Mouse (Mus musculus): Measurements from ENCODE around the gene Cd300lf.

Gene Cd300lf

DNA sequence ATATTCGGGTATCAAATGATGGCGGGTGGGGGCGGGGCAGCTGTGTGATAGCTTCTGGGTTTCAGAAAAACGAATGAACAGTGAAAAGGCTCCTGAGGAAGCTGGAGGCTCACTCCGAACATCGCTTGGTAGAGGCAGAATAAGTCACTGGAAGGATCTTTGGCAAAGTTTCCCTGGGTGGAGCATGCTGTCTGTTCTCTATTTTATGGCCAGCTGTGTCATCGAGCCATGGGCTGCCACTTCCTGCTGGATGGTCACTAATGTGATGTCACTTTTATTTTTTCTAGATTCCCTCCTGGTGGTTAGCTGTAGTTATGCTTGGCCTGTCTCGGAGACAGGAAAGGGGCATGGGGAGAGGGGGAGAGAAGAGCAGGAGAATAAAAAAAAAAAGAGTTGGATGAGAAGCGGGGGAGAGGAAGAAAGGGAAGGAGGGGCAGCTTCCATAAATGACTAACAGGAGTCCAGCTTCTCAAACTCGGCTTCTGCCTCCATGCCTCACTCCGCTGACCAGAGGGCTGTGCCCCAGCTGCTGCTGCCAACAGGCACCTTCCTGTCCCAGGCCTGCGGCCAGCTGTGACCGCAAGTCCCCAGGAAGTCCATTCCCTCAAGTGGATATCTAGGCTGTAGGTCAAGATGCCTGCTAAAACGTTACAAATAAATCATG lies 62.0 kb downstream of the Cd300lf start:
- DNase-seq, result peak; percentile 40 to 77

DNA sequence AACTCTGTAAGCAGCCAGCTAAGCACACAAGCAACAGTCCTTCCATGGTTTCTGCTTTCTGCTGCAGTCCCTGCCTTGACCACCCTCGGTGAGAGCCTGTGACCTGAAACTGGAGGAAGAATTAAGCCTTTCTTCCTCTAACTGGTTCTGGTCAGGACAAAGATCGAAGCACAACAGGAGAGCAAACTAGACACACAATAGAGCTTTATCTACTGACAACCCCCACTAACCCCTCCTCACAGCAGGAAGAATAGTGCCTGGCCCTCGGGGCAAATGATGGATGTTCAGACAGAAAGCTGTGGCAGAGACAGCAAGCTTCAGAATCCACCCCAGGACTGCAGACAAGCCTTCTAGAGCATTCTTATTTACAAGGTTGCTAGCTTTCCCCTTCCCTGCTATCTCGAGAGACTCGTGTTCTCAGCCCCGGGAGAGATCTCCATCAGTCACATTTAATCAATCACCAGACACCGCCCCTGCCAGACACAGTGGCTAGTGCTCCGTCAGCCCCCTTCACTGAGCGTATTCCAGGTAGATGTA lies 62.7 kb downstream of the Cd300lf start:
- DNase-seq, result no peak

DNA sequence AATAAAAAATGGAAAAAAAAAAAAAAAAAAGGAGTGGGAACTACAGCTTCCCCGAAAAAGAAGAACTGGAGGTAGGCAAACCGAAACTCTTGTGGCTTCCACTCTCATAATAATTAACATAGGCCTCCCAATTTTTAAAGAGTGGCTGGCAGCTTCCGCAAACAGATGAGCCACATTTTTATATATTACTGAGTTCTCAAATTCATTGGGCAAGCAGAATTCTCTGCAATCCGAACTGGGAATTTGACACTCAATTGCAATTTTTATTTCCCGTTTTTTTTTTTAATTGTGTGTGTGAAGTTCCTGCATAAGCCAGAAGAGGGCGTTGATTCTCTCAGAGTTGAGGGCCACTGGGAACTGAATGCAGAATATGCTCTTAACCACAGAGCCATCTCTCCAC lies 67.0 kb downstream of the Cd300lf start:
- DNase-seq, result no peak

Data from kidney, postnatal 25 days (tissue).